Mouse (Mus musculus) macrophage (primary cell): ENCODE measurements around the gene Zswim5. TPM values are rescaled to one million over a fixed set of nuclear protein-coding genes. Genes with fewer than 3 reads are reported as not detected.
A peak's percentile ranks its signal among the peaks of the same experiment; 100 is the strongest.

ENCODE experiments used
- H3K27ac ChIP-seq: fragments of 350-480 bp; formaldehyde crosslinking; 2 replicates; pipeline ENCODE4 v1.9.0; 2021
- H3K36me3 ChIP-seq: fragments of 350-480 bp; formaldehyde crosslinking; 2 replicates; pipeline ENCODE4 v1.9.0; 2021; ENCODE audit errors: inconsistent target
- H3K4me3 ChIP-seq: fragments of 350-480 bp; formaldehyde crosslinking; 2 replicates; pipeline ENCODE4 v1.9.0; 2021; ENCODE audit errors: inconsistent target
- H3K79me2 ChIP-seq: fragments of 350-480 bp; formaldehyde crosslinking; 2 replicates; pipeline ENCODE4 v1.9.0; 2021; ENCODE audit errors: inconsistent target
- WGBS: methylation state at CpG from one replicate; pipeline ENCODE4 v1.1.7; 2026; ENCODE audit warnings: inconsistent platforms; ENCODE audit not compliant: missing documents; 5-methylcytosine and 5-hydroxymethylcytosine counted together
- polyA plus RNA-seq: library from polyadenylated mRNA; stranded (reverse); fragments of 250-400 nt; gene quantifications from 3 replicates; pipeline ENCODE4 v1.2.4, GENCODE M21; 2018; ENCODE audit warnings: inconsistent platforms

Zswim5 gene
- polyA plus RNA-seq, 1 experiment from 2014 or later = 0.04 TPM

GRCm38 (mm10) chr4:116985681-116986080 lies 108.5 kb downstream of the Zswim5 start:
- no peak overlapping the region for H3K27ac ChIP-seq
- H3K79me2 ChIP-seq = no peaks in the 10 kb centered on the region
- H3K36me3 ChIP-seq = no peaks in the 10 kb centered on the region; the same call in 1 of the 2 replicates
- no peak overlapping the region for H3K4me3 ChIP-seq
- WGBS = 93% methylated on average over 7 of the region's 7 CpGs

GRCm38 (mm10) chr4:116986400-116987121 lies 109.4 kb downstream of the Zswim5 start:
- Histone ChIP-seq H3K4me3 (no peak overlapping the region), H3K79me2 (no peaks in the 10 kb centered on the region), H3K36me3 (no peaks in the 10 kb centered on the region; the same call in 1 of the 2 replicates), H3K27ac (no peak overlapping the region)
- WGBS = 59% methylated on average over 17 of the region's 17 CpGs

- 77% methylated on average over 5 of the region's 5 CpGs for WGBS
Measured at GRCm38 (mm10) chr4:116987122-116987456, 109.9 kb downstream of the Zswim5 start.

GRCm38 (mm10) chr4:116989731-116990130 lies 112.6 kb downstream of the Zswim5 start:
- H3K27ac ChIP-seq = no peak overlapping the region
- no peak overlapping the region for H3K4me3 ChIP-seq
- H3K79me2 ChIP-seq = no peaks in the 10 kb centered on the region
- no peaks in the 10 kb centered on the region; the same call in 1 of the 2 replicates for H3K36me3 ChIP-seq
- WGBS = 100% methylated on average over 3 of the region's 6 CpGs

More at GRCm38 (mm10) chr4:116987122-116987456, 109.9 kb downstream of the Zswim5 start:
- Histone ChIP-seq H3K4me3 (no peak overlapping the region), H3K79me2 (no peaks in the 10 kb centered on the region), H3K27ac (no peak overlapping the region), H3K36me3 (no peaks in the 10 kb centered on the region; the same call in 1 of the 2 replicates)

- Histone ChIP-seq H3K27ac (no peak overlapping the region), H3K36me3 (no peaks in the 10 kb centered on the region; the same call in 1 of the 2 replicates), H3K4me3 (no peak overlapping the region), H3K79me2 (no peaks in the 10 kb centered on the region)
- WGBS = 11% methylated on average over 7 of the region's 7 CpGs
Measured at GRCm38 (mm10) chr4:116991366-116991765, 114.2 kb downstream of the Zswim5 start.

- Histone ChIP-seq H3K79me2 (no peaks in the 10 kb centered on the region), H3K36me3 (peaks cover 8% of the 10 kb centered on the region), H3K4me3 (peak within 1 kb of the TSS; percentile 86), H3K27ac (peak within 1 kb of the TSS; percentile 14)
- 2% methylated on average over 36 of the region's 38 CpGs for WGBS
Measured at GRCm38 (mm10) chr4:116993672-116994621, 116.8 kb downstream of the Zswim5 start, which contains the start of gene Urod. TSS of gene Urod (minus strand) at chr4:116994413.

GRCm38 (mm10) chr4:116995131-116995797 lies 118.1 kb downstream of the Zswim5 start, which contains the start of gene Hectd3:
TSS of gene Hectd3 (plus strand) at chr4:116995317.
- WGBS = 0% methylated on average over 45 of the region's 58 CpGs
- Histone ChIP-seq H3K79me2 (no peaks in the 10 kb centered on the region), H3K27ac (peak within 1 kb of the TSS; percentile 14), H3K4me3 (peak within 1 kb of the TSS; percentile 86), H3K36me3 (peaks cover 20% of the 10 kb centered on the region)

- H3K4me3 ChIP-seq = peak overlapping the region; percentile 86
- WGBS = 2% methylated on average over 15 of the region's 16 CpGs
- H3K27ac ChIP-seq = no peak overlapping the region
- peaks cover 25% of the 10 kb centered on the region for H3K36me3 ChIP-seq
- H3K79me2 ChIP-seq = no peaks in the 10 kb centered on the region
Measured at GRCm38 (mm10) chr4:116995798-116996135, 118.6 kb downstream of the Zswim5 start.

GRCm38 (mm10) chr4:116999513-117000154 lies 122.5 kb downstream of the Zswim5 start:
- WGBS = 96% methylated on average over 17 of the region's 17 CpGs
- H3K79me2 ChIP-seq = no peaks in the 10 kb centered on the region
- peaks cover 59% of the 10 kb centered on the region for H3K36me3 ChIP-seq
- H3K4me3 ChIP-seq = no peak overlapping the region
- H3K27ac ChIP-seq = no peak overlapping the region

GRCm38 (mm10) chr4:117001957-117002356 lies 124.8 kb downstream of the Zswim5 start:
- Histone ChIP-seq H3K79me2 (no peaks in the 10 kb centered on the region), H3K4me3 (no peak overlapping the region), H3K27ac (no peak overlapping the region), H3K36me3 (peaks cover 59% of the 10 kb centered on the region)
- 96% methylated on average over 16 of the region's 16 CpGs for WGBS

- Histone ChIP-seq H3K79me2 (no peaks in the 10 kb centered on the region), H3K27ac (no peak overlapping the region), H3K4me3 (no peak overlapping the region), H3K36me3 (peaks cover 59% of the 10 kb centered on the region)
- WGBS = 81% methylated on average over 35 of the region's 38 CpGs
Measured at GRCm38 (mm10) chr4:117002543-117003521, 125.7 kb downstream of the Zswim5 start.

- Histone ChIP-seq H3K36me3 (peaks cover 46% of the 10 kb centered on the region), H3K27ac (no peak overlapping the region), H3K4me3 (no peak overlapping the region), H3K79me2 (no peaks in the 10 kb centered on the region)
- 100% methylated on average over 4 of the region's 4 CpGs for WGBS
Measured at GRCm38 (mm10) chr4:117004649-117005048, 127.5 kb downstream of the Zswim5 start.
